Mouse (Mus musculus) embryo, embryonic 11 days (tissue): ENCODE results near the gene Ceacam15.
A peak's percentile ranks its signal among the peaks of the same experiment; 100 is the strongest.
"Not testable (repeated sequence)": the region's sequence is repeated elsewhere in the genome, so short reads cannot be mapped to it uniquely, and the experiment has no call there.

Experiments used
- DNase-seq: peaks from one replicate; pipeline ENCODE4 v3.0.0-alpha.2; 2015

Ceacam15 gene

DNA sequence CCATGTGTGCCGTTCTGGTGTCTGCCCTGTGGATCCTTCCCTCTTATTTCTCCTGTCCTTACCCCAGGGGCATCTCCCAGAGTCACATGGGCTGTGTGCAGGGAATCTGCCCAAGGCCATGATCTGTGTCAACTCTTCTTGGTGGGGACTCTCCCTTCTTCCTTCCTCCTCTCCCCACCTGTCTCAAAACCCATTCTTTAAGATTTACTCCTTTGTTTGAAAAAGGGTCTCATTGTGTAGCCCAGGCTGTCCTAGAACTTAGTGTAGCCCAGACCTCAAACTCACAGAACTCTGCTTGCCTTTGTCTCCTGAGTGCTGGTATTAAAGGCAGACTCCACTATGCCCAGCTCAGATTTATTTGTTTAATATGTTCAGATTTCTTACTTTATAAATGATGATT, at the start of gene Ceacam15:
Gene Ceacam15, minus strand, starts transcription at position 101 of the 400 bp plus-strand sequence.
- DNase-seq: no peak

DNA sequence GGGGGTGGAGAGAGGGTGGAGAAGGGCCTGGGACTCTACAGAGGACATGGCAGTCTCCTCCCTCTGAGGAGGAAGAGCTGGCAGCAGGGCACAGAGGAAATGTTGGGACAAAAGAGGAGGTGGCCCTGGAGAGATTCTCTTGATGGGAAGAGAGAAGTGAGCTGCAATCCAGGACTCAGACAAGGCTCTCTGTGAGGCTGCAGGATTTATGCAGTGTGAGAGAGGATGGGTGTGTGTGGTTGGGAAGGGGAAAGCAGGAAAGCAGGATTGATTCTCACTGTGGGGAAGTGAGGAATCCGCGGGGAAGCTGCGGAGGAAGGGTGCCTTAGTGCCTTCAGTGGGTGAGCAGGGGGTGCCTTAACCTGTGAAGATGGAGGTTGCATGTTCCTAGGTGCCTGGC, 47.0 kb upstream of the Ceacam15 start:
- not testable (repeated sequence) for DNase-seq

DNA sequence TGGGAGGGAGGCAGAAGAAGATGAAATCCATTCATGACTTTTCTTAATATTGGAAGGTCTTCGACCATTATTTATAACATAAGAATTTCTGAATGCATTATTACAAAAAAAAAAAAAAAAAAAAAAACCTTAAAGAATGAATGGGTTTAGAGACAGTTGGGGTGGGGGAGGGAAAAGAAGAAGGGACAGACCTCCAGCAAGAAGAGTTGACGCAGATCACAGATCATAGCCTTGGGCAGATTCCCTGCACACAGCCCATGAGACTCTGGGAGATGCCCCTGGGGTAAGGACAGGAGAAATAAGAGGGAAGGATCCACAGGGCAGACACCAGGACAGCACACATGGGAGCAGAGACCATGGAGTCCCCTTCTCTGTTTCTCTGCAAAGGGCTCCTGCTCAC, 46.1 kb upstream of the Ceacam15 start, which contains the start of gene Ceacam9:
Gene Ceacam9, plus strand, starts transcription at position 301 of the 400 bp plus-strand sequence.
- DNase-seq: no peak

DNA sequence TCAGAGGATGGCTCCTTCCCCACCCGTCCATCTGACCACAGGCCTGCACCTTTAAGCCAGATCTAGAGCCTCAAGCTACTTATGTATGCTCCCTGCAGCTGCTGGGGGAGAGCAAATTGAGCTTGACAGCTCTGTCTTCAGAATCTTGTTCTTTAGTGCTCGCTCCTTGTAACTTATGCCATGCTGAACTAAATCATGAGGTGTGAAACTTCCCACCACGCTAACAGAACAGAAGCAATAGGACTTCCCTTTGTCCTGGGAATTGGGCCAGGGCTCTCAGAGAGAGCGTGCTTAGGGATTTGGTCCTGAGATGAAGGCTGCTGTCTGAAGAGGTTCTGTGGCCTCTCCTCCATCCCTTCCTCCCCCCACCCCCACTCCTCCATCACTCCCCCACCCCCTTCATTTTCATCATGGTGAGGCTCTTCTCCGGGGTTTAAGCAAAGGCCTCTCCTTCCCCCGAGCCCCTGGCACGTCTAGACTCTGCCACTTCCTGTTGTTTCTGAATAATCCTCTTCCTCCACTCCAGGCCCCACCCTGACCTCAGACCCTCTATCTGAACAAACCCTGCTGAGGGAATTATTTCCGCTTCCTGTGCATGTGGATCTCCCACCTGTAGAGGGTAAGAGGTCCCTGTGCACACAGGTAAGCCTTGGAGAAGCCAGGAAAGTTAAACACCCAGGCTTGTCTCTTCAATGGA, 41.1 kb upstream of the Ceacam15 start:
- not testable (repeated sequence) for DNase-seq

DNA sequence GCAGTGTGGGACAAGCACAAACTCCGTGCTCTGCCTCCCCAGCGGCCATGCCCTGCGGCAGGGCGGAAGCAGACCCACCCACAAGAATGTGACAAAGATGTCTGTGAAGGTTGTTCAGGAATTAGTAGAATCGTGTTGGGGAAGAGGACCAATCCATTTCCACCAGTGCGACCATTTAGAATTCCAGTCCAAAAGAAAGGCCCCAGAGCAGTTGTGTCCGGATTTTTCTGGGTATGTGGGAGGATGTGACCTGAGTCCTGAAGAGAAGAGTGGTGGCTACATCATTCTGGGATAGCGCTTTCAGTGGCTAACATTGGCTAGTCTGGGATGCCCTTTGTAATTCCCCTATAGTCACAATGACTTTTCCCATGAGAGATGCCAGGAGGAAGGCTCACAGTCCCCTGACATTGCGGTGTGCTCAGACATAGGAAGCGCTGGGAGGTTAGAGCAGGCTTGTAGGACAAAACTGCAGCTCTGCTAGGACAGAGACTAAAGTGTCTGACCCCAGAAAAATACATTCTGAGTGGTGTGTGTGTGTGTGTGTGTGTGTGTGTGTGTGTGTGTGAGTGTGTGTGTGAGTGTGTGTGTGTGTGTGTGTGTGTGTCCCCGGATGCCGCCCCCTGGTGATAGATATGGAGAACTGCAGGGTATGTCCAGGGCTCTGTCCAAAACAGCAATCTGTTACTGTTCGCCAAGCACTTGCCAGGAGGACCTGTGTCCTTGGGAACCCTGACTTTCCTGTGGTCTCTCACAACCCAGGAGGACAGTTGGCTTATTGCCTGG, 37.3 kb upstream of the Ceacam15 start:
- DNase-seq: no peak

DNA sequence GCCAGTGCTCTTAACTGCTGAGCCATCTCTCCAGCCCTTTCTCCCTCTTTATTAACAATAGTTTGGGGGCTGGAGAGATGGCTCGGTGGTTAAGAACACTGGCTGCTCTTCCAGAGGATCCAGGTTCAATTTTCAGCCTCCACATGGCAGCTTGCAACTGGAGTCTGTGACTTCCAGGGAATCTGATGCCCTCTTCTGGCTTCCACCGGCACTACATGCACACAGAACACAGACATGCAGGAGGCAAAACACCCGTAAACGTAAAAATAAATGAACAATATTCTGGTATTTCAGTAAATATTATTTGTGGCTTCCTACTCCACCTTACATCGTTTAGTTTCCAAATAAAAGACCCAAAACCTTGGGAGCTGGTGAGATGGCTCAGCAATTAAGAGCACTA, 35.1 kb upstream of the Ceacam15 start:
- DNase-seq: no peak

DNA sequence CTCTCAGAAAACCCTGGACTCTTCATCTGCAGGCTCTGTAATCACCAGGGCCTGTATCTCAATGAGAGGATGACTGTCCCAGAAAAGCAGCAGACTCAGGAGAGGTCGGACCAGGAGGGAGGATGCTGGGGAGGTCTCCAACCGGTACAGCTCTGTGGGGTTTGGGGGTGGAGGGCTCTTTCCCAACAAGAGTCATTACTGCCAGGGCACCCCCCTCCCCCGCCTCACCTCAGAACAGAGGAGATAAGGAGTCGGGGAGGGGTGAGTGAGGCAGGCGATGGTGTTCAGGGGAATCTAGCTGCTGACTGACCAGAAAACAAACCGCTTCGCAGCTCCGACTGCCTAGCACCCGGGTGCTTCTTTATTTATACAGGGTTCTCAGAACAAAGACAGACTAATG, 32.7 kb upstream of the Ceacam15 start:
- DNase-seq: no peak

DNA sequence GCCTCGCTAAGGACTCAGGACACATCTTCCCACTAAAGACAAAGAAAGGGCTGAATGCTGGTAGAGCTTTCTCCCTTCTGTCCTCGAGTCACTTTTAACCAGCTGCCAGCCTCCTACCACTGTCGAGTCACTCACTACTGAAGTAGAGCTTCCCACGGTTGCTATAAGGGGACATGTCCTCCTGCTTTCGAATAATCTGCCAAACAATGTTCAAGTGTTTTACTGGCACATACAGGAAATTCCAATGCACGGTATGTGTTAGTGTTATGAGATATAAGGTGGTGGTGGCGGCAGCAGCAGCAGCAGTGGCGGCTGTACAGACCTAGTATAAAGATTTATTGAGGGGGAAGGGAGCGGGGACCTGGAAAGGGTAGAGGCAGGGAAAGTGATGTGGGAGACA, 30.9 kb upstream of the Ceacam15 start:
- no peak for DNase-seq

DNA sequence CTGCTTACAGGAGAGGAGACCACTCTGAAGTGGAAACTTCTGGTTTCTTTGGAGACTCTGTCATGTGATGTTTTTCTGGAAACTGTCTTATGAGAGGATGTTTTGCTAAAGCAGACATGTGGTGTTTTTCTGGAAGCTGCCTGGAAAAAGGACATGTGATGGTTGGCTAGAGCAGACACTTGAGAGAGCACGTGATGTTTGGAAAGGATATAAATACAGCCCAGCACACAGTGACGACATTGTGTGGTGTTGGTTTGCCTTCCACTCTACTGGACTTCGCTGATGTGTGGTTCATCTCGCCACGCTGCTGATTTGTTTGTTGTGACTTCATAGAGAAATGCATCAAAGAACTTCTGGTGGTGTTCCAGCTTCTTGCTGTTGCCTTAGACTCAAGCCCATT, 25.1 kb upstream of the Ceacam15 start:
- no peak for DNase-seq

DNA sequence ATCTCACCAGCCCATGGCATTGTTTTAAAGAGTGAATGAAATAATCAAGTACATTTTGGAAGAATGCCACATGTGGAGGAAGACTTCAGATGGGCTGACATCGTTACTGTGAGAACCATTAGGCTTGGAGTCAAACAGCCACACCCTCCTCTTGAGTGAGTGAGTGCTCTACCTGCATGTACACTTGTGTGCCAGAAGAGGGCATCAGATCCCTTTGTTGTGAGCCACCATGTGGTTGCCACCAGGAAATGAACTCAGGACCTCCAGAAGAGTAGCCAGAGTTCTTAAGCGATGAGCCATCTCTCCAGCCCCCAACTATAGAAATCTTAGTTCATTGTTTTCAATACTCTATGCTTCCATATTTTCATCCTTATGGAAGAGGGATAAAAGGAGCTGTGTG, 23.5 kb upstream of the Ceacam15 start:
- DNase-seq: no peak

DNA sequence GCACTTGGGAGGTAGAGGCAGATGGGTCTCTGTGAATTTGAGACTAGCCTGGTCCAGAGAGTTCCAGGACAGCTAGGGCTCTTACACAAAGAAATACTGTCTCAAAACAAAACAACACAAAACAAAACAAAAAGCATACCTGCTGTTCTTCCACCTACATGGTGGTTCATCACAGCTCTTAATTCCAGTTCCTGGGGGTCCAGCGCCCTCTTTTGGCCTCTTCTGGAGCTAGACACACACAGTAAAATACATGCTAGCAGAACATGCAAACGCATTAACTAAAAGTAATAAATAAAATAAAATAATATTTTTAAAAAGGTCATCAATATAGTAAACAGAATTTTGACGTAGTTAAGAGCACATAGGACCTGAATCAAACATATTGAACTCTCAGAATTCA, 19.5 kb upstream of the Ceacam15 start:
- DNase-seq: peak; percentile 17

DNA sequence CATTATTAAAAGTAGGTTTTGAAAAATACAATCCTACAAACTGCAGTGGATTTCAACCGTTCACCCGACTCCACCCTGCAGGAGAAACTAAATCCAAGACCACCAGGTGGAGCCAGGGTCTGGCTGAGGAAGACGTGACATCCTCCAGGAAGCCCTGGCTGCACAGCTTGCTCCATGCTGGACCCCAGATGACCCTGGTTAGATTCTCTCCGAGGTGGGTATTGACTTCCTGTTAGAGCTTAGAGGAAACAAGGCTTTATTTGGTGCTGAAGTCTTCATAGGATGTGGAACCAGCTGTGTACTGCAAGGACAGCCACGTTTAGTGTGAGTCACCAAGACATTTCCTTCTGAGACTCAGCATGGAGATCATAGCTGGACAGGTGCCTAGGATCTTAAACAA, 13.7 kb upstream of the Ceacam15 start:
- DNase-seq: no peak

DNA sequence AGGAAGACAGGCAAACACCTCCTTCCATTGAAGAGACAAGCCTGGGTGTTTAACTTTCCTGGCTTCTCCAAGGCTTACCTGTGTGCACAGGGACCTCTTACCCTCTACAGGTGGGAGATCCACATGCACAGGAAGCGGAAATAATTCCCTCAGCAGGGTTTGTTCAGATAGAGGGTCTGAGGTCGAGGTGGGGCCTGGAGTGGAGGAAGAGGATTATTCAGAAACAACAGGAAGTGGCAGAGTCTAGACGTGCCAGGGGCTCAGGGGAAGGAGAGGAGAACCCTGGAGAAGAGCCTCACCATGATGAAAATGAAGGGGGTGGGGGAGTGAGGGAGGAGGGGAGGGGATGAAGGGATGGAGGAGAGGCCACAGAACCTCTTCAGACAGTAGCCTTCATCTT, 4.7 kb upstream of the Ceacam15 start:
- DNase-seq: not testable (repeated sequence)

DNA sequence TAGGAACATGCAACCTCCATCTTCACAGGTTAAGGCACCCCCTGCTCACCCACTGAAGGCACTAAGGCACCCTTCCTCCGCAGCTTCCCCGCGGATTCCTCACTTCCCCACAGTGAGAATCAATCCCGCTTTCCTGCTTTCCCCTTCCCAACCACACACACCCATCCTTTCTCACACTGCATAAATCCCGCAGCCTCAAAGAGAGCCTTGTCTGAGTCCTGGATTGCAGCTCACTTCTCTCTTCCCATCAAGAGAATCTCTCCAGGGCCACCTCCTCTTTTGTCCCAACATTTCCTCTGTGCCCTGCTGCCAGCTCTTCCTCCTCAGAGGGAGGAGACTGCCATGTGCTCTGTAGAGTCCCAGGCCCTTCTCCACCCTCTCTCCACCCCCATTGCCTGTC, 806 bp downstream of the Ceacam15 start:
- DNase-seq: not testable (repeated sequence)

DNA sequence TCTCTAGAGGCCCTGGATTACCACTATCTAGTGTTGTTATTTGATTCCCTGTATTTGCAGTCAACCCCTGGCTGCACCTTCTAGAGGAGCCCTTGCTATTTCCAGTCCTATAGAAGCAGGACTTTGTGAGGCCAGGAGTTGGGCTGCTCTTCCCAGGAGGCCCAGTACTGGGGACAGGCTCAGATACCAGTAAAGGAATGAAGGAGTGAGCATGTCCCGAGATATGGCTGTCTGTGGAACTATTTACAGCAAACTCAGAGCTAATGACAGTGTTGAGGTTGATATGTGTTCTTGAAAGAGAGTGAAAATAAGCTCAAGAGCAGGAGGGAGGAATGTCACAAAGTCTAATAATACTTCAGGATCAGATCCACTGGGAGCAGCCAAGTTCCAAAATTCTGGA, 1.7 kb downstream of the Ceacam15 start:
- DNase-seq: no peak

DNA sequence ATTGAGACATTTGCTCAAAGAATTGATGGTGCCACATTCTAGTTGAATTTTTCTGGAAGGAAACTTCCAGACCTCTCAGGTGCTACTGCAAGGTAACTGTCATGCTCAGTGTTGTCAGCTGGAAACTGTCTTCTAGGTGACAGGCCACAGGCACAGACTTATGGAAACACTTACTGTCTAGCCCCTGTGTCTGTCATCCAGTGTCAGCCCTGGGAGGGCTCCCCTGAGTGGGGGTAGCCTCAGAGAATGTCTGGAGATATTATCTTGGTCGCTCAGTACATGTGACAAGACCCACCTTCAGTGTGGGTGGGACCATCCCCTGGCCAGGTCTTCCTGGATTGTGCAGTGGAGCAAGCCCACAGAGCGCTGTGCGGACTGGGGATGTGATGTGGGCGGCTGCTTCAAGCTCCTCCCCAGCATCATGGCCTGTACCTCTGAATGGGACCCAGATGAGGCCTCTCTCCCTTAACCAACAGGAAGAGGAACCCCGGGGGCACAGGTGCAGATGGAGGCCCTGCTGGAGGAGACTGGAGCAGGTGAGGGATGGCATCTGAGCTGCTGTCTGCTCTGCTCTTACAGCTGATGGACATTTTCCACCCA, 7.1 kb downstream of the Ceacam15 start:
- not testable (repeated sequence) for DNase-seq

DNA sequence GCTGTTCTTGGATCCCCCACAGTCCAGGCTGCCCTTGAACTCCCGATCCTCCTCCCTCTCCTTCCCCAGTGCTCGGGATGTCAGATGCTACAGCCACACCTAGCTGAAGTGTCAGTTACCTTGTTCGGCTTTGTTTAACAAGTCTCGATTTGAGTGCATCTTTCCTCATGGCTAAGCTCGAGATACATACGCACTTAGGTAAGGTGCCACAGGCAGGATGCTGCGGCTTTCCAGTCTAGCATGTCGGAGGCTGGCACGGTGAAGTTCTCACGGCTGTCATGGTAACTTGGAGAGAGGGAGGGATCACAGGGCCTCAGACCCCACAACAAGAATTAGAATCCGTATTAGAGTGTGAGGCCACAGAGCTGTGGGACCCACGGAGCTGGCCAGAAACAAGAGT, 31.2 kb downstream of the Ceacam15 start:
- no peak for DNase-seq

DNA sequence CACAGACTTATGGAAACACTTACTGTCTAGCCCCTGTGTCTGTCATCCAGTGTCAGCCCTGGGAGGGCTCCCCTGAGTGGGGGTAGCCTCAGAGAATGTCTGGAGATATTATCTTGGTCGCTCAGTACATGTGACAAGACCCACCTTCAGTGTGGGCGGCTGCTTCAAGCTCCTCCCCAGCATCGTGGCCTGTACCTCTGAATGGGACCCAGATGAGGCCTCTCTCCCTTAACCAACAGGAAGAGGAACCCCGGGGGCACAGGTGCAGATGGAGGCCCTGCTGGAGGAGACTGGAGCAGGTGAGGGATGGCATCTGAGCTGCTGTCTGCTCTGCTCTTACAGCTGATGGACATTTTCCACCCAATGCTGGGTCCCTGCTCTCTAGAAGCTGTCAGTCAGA, 32.4 kb downstream of the Ceacam15 start:
- not testable (repeated sequence) for DNase-seq

DNA sequence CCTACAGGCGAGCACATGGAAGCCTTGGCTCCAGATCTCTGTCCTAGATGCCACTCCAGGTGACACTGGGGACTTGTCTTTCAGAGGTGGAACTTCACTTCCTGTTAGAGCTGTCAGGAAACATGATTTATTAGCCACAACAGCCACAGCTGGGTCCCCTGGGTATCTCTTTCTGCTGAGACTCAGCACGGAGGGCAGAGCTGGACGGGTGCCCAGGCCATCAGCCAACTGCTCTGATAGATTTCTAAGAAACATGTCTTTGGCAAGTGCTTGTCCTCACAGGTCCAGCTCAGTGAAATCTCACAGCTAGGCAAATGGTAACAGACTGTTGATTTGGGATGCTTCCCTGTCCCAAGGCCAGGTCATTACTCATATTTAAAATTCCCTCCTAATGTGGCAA, 36.5 kb downstream of the Ceacam15 start:
- DNase-seq: no peak

DNA sequence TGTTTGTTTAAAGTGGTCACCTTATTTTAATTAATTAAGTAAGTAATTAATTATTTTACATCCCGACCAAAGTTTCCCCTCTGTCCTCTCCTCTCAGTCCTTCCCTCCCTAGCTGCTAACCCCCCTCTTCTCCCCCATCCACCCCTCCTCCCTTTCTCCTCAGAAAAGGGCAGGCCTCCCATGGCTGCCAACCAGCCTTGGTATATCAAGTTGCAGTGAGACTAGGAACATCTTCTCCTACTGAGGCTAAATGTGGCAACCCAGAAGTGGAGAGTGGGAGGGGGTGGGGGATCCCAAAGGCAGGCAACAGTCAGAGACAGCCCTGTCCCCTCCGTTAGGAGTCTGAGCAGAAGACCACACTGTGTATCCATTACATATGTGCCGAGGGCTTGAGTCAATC, 40.4 kb downstream of the Ceacam15 start:
- DNase-seq: no peak

DNA sequence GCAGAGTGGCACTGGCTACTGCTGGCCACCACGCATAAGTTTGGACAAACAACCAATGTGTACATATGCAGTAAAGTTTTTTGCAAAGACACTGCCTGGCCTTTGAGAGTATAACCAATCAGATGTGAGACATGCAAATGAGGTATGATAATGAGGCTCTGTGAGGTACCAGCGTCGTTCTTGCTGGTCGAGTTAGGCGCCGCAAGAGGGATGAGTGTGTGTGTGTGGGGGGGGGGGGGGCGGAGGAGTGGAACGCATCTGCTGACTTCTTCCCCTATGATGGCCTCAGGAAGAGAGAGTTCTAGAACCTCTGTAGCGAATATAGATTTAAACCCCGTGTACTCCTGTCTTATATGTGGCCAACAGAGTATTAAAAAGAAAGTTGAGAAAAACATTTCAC, 41.6 kb downstream of the Ceacam15 start:
- peak; percentile 38 for DNase-seq

DNA sequence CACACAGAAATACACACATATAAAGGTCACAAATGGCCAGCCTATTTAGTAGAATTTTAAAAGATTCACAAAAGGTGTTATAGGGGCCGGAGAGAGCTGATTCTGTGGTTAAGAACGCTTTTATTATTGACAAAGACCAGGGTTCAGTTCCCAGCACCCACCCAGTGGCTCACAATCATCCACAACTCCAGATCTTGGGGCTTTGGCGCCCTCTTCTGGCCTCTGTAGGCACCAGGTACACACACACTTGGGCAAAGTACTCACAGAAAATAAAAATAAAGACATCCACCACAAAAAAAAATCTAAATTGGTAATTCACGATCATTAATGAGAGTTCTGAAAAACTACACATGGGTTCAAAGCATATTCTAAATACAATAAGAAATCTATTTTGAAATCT, 43.6 kb downstream of the Ceacam15 start:
- no peak for DNase-seq

DNA sequence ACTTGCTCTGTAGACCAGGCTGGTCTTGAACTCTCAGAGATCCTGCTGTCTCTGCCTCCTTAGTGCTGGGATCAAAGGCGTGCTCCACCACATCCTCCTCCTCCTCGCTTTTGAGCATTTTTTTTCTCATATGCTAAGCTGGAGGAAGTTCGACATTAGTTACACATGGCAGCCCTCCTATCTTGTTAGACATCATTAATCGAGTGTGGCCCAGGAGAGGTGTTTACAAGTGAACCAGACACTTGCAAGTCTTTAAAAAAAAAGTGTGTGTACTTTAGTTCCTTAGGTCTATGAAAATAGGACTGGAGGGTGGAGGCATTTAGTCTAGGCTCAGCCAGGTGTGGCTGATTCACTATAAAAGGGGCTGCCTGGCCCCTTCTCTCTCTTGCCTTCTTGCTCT, 44.5 kb downstream of the Ceacam15 start:
- no peak for DNase-seq
